Mouse (Mus musculus): Measurements from ENCODE around the gene Tas2r118.

Tas2r118 gene

DNA sequence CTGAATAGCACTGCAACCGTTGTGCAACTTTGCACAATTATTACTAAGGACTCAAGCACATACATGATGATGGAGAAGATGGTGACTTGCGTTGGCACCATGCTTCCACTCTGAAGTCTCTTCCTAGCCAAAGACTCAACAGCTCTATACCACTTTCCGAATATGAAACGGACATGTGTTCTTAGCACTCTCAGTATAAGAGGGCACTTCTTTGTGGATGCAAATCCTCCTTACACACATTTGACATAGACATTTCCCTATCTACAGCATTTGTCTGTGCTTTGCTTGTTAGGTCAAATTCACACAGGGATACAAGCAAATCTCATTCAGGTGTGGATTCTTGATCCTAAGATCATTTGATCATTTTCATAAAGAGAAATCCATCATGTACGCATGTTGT lies at the start of gene Tas2r118:
Tas2r118 (minus strand) TSS at position 101 of the 400 bp plus-strand sequence.
- DNase-seq = no peak

DNA sequence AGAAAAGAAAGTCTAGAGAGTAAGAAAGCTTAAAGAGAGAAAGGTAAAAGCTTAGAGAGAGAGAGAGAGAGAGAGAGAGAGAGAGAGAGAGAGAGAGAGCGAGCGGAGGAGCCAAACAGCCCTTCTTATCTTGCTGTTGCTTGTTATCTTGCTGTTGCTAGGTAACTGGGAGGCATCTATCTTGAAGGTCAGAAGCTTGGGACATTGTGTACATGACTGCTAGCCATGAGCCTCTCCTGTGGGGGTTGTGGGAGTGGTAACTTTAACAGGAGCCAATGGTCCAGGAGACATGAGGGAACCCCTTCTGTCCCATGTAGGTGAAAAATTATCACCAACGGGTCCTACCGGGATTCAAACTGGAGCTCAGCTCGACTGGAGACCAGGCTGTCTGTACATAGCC lies 48.5 kb upstream of the Tas2r118 start:
- no peak for DNase-seq

DNA sequence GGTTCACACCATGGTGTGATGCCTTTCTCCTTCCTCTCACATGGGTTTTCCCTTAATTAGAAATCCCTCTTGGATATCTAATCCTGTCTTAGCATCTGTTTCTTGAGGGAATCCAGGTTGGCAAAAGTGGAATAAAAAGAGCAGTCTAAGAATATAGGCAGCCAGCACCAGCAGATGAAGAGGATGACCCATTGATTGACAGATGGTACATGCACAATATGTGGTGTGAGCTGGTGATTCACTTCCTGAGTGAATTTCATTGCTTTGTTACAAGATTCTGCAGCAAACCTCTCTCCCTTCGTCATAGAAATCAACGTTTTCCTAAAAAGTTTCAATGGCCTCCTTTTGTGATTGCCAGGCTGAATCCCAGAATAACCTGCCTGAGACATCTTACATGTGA lies 23.4 kb upstream of the Tas2r118 start:
- no peak for DNase-seq

DNA sequence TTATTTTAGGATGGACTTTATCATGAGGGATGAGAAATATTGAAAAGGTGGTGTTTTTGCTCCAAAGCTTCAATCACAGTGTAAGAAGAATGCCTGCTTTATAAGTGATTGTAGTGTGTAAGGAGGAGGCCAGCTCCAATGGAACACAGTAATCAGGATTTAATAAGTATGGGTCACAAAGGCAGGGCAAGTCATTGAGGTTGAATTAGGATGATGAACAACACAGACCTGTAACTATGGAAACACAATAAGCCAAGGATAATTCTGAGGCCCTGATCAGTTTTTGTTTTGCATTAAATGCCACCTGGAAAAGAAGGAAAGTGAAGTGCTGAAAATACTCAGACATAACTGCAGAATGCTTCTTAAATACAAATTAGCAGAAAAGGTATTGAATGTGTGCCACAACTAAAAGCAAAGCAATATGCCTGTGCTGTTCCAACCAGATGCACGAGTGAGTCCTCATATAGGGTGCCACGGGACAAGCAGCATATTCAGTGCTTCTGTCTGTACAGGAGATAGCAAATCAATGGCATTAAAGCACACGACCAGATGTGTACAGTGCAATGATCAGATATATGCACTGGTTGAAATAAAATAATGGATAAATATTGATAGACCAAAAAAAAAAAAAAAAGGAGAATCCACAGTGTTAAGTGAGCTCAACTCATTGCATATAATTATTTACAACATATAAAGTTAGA lies 21.0 kb upstream of the Tas2r118 start:
- DNase-seq = no peak

DNA sequence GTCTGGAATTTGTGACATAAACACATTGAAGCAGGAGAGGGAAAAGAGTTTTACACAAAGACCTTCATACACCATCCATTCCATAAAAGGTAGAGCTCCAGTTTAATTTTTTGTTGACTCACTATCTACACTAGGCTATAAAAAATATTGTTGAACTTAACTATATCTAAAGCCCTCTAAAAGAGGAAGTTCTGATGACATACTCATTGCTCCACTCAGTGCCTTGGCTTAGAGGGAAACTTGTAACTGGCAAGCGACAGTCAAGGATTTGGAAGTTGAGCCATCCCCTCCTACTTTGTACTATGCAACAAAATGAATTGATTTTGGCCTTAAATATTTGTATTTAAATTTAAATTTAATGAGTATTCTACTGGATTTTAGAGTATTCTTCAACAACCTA lies 16.4 kb upstream of the Tas2r118 start:
- no peak for DNase-seq

DNA sequence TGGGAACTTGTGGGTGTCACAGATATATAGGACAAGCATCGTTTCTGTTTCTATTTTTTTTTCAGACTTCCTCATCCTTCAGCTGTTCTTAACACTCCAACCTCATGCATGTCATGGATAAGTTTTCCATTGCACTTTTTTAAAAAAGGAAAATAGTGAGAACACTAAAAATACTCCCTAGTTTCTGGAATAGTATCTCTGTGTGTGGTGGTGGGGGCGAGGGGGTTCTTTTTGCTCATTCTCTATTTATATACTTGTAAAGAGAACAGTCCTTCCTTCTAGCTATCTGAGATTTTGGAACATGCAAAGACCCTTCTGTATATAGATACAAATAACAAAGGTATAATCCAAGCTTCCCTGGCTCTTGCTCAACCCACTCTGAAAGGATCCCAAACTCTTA lies 2.9 kb downstream of the Tas2r118 start:
- DNase-seq = no peak

DNA sequence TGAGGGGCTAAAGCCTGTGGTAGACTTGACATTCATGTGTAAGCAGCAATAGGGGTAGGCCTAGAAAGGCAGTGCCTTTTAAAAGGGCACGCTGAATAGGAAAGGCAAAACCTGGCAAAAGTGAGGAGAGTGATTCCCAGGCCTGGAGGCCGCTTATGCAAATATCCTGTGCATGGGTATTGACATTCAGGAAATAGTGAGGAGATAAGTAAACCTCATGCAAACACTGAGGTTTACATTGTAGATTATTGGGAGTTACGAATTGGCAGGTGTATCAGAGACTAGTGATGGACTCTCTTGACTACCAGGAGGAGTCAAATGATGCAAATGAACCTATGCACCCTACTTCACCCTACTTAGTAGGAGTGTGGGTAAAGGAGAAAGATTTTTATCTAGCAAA lies 3.9 kb downstream of the Tas2r118 start:
- DNase-seq = no peak

DNA sequence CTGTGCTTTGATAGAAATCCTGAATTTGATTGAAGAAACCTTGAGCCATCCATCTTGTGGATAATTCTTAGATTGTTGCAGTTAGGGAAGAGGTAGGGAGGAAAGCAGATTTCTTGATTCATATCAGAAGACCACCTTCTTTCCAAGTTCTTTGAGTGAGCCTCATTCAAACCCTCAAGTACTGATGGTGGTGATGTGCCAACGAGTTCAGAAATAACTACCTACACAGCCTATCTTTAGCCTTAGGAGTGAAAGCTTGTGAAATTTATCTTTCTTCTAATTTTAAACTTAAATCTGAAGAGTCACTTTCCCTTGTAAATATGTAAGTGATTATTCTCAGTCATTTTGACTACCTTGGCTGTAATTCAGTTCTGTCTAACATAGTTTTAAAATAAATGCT lies 6.1 kb downstream of the Tas2r118 start:
- no peak for DNase-seq

DNA sequence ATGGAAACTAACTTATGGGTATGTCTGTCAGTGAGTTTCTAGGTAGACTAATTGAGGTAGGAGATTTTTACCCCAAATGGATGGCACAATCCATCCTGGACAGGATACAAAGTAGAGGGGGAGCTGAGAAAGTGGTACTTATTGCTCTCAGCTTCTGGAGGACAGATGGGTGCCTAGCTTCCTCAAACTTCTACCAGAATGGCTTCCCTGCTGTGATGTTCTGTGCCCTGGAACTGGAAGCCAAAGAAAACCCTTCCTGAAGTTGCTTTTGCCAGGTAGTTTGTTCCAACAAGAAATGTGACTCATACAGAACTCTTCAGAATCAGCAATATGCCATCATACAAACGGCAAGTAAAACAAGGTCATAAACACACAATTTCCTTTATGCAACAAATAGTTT lies 29.1 kb downstream of the Tas2r118 start:
- no peak for DNase-seq

DNA sequence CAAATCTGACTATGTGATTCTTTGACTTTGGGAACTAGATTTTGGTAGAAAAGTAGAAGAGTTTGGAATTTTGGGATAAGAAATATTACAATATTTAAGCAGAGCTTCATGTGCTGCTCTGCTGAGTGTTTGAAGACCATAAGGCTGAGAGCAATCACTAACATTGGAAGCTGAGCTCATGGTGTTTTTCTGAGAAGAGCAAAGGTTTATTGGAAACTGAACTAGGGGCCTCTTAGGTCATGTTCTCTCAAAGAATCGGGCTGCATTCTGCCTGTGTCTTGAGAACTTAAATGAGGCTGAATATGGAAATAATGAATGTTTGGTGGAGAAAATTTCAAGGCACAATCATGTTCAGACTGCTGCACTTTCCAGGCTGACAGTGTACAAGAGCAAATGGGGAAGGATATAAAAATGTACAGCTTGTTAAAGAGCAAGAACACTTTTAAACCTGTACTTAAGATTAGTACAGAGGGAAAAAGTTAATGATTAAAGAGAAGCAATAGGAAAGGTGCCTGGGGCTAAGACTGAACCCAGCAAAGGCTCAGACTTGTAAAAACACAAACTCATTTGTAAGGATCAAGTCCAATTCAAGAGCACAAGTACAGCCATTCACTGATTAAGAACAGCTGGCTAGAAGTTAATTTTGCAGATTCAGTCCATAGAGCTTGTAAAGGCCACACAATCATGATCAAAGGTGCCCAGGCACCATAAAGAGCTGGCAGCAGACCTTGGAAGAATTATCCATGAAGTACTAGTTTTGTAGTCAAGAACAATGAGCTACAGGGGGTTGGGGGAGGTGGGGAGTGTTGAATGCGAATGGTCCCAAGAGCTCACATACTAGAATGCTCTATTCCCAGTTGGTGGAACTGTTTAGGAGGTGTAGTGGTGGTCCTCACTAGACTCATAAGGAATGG lies 31.0 kb downstream of the Tas2r118 start:
- peak; percentile 76 for DNase-seq

DNA sequence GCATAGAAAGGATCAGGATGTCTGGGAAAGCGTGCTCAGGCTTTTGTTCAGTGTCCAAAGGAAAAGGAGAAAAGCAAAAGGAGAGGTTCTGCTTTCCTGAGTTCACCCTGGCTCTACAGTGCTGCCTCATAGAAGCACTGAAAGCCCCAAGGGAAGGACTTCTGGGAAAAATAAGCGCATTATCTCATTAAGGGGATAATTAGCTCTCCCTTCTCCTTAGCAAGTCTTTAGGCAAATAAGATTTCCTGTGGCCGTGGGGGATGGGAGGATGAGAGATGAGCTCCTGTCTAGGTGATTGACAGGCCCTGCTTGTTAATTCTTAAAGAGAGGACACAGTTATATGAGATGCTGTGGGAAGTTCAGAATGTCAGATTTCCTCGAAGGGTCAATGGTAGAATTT lies 33.4 kb downstream of the Tas2r118 start:
- no peak for DNase-seq

DNA sequence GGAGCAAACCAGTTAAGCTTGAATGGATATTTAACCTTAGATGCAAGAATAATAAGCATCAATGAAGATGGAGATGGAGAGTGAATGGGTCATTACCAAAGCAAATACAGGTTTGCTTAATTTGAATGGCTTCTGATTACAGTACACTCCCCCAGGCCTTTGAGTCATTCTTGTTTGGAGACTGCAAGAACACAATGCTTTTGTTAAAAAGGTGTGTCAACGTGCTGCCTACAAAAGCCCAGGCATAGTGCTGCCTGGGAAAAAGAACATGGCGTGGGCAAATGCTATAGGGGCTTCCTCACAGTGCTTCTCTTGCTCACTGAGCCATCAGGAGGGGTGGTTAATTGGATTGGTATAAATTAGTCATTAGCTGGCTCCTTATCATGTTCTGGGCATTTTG lies 46.1 kb downstream of the Tas2r118 start:
- DNase-seq = no peak
